Mouse (Mus musculus) layer of hippocampus, postnatal 25 days (tissue): Measurements from ENCODE around the gene Cenpx. TPM values are rescaled to one million over a fixed set of nuclear protein-coding genes. Genes with fewer than 3 reads are reported as not detected.
"Not testable (repeated sequence)": the region's sequence is repeated elsewhere in the genome, so short reads cannot be mapped to it uniquely, and the experiment has no call there.

Experiments
- DNase-seq, 2 experiments: peaks; one replicate each; pipeline ENCODE4 v3.0.0; 2022; ENCODE audit warnings: mixed read lengths in 2 of 2, low spot score in 1 of 2; ENCODE audit errors: extremely low spot score in 1 of 2
- total RNA-seq, 2 experiments: library from RNA; stranded (reverse); gene quantifications; 2 replicates each; pipeline ENCODE4 v1.2.3; 2021

Gene Cenpx
- total RNA-seq, 2 experiments from 2014 or later, result 20.1 to 21.9 TPM

DNA sequence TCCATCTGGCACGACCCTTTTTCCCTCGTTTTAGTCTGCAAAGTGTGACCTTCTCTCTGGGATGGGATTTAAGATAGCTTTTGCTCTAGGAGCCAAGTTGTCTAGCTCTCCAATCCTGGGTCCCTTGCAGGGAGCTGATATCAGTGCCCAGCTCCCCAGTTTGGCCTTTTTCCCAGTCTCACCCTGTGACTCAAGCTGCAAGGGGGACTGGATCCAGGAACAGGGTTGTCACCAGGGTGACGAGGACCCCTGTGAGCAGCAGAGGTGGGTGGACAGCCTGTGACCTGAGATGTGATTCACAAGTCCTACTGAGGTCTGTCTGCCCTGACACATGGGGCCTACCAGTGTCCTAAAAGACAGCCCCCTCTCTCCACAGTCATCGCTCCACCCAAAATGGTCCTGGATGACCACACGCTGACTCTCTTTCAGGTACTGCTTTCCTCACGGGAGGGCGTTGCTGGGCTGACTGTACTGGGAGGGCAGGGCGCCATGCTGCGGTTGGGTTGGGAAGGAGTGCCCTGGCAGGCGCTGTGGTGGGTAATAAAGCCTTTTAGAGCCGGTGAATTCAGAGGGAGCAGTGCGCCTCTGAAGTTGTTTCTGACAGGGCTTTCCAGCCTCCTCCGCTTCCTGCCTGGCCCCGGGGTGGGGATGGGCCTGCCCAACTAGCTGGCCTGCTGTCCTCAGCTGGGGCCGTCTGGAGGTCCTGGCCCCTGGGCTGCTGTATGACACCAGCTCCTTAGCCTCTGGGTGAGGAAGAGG, 9.7 kb downstream of the Cenpx start:
- no peak for DNase-seq

DNA sequence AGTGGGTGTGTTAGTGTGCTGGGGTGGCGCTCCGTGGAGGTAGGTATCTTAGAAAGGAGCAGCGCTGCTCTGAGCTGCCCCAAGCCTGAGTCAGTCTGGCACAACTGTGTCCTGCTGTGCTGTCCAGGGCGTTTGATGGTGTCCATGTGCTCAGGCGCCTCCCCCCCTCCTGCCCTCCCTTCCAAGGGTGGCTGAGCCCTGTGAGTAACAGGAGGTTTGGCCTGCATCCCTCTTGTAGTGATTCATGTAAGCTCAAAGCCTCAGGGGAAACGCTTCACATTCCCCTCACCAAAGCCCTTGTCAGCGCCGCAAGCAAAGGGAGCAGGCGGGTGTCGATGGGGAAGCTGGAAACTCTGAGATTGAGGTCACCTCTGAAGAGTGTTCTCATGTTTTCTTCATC, 15.8 kb downstream of the Cenpx start:
- DNase-seq, result no peak

DNA sequence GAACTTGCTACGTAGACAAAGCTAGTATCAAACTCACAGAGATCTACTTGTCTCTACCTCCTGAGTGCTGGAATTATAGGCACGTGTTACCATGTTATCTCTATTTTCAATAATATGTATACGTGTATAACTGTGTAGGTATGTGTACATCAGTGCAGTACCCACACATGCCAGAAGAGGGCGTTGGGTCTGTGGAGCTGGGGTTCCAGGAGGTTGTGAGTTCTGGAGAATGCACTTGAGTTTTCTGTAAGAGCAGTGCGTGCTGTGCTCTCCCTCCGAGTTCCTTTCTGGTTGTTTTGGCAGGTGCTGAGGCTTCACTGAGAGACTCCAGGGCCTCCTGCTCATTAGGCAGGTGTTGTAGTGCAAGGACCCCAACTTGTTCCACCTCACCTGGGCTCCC, 17.0 kb downstream of the Cenpx start:
- DNase-seq, result no peak

DNA sequence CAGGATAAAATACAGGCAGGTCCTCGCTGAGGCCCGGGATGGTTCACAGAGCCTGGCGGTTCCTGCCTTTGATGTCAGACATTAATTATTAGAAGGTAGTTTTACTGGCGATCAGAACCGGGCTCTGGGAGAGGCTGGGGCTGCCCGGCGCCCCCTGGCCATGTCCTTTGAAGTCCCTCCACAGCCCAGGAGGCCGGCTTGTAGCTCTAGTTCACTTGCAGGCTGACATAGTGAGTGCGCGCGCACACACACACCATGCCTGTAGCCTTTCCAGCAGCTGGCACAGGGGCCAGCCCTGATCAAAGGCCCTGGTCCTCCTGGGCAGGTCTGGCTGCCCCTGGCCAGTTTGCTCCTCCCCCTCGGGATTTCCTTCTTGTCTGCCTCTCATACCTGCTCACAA, 17.9 kb downstream of the Cenpx start:
- DNase-seq, result no peak

DNA sequence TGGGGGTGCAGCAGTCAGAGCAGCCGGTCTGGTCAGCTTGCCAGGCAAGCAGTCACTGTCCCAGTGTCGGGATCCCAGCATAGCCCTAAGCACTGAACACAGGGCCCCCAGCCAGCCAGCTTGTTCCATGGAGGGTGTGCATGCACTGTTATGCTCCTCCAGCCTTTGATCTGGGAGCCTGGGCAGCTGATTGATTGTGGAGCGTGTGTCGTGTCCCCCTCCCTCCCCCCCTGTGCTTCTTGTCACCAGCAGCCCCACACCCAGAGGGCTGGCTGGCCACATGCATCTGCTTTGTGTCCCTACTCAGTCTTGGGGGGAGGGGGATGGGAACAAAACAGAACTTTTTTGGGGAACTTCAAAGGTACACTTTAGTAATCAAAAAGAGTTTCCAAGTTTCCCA, 18.4 kb downstream of the Cenpx start:
- DNase-seq, result no peak

DNA sequence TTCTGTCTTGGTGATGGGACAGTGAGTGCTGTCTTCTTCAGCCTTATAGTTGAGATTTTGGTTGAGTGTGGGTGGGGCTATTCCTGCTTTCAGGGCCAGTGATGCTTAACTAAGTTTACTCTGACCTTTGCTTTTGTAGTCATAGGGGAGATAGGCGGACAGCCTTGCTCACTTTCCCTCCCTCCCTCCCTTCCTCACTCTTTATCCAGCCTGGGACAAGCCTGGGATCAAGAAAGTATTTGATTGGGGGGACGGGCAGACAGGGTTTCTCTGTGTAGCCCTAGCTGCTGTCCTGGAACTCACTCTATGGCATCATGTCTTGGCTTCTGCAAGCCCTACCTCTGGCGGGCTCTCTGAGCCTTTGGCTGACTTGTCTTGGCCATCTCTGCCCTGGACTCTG, 20.1 kb downstream of the Cenpx start:
- DNase-seq, result no peak

DNA sequence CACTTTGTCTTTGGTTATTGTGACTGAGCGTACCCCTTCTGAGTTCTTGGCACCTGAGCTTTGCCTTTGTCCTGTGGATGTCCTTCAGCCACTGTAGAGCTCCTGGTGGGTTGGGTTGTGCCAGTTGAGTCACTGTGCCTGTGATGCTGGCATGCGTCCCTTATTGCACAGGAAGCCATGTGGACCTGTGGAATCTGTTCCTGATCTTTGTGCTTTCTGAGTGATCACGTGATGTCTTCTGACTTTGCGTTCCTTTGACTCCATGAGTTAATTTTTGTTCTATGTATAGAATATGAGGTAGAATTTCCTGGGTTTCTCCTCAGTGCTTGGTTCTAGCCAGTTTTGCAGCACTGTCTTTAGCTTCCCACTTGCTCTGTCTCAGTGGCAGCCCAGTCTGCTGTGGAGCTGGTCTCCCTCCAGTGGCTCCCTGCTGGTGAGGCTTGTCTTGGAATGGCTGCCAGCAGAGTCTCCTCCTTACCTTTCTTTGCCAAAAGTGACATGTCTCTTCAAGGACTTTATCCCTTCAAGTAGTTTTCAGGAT, 21.0 kb downstream of the Cenpx start:
- DNase-seq, result no peak

DNA sequence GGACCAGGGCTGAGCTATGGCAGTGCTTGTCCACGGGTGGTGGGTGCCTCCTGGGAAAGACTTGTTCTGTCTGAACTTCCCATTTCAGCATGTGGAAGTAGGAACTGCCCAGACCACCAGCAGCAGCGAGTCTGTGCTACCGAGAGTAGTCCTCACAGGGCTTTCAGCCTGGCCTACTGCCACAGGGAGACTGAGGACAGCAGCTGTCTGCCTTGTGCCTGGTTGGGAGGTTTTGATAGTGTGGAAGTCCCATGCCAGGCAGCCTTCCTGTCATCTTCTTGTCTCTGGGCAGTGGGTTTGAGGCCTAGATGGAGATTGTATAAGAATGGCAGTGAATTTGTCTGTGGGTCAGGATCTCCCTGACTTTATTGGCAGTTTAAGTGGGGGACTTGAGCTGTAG, 24.2 kb downstream of the Cenpx start:
- no peak for DNase-seq

DNA sequence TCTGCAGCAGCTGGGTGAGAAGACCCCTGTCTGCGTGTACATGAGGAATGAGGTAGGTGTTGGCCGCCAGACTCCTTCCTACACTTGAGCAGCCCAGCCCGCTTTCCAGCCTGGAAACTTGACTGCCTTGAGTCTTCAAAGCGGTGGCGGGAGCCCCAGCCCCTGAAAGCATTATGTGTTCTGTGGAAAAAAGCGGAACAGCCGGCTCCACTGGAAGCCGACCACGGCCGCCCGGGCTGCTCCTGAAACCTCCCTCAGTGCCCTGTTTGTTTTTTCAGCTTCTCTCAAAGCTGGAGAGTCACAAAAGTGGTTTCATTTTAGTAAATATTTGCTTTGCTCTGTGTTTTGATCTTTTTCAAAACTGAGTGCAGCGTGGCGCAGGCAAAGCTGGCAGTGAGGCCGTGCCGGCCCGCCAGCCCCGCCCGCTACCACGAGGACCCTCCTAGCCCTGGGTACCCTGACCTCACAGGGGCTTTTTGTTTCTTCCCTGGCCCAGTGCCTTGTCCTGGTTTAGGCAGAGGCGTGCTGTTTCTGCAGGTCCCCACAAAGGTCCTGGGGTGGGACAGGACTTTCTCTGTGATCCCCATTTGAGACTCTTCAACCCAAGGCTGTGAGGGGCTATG, 26.8 kb downstream of the Cenpx start:
- DNase-seq, result no peak

DNA sequence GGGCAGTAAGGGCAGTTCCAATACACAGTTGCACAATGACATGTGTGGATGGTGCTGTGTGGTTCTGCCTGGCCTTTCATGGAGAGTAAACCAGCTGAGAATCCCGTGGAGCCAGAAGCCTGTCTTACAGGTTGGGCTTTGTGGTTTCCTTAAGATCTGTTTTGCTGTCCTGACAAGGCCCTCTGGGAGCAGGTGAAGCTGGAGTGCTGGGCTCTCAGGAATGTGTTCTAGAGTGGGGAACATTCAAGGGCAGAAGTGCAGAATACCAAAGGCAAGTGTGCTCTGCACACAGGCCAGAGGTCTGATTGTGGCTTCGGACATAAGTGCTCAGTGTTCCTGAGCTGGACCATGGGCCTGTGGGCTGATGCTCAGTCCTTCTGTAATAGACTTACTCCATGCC, 28.9 kb downstream of the Cenpx start:
- DNase-seq, result no peak

DNA sequence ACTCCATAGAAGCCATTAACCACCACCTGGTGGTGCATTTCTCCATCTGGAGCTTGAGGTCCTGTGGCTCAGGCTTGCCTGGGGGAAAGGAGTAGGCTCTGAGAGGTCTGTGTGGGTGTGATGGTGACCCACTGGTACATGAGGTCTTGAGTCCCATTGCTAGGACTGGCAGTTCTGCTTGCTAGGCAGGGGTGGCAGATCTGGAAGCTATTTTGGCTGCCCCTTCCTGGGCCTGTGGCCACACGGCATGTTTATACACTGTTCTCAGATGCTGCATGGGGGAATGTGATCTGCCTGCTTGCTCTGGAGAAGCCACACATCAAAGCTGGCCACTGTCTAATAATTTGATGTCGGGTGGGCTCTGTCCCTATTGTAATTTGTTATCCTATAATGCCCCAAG, 29.5 kb downstream of the Cenpx start:
- DNase-seq, result no peak

DNA sequence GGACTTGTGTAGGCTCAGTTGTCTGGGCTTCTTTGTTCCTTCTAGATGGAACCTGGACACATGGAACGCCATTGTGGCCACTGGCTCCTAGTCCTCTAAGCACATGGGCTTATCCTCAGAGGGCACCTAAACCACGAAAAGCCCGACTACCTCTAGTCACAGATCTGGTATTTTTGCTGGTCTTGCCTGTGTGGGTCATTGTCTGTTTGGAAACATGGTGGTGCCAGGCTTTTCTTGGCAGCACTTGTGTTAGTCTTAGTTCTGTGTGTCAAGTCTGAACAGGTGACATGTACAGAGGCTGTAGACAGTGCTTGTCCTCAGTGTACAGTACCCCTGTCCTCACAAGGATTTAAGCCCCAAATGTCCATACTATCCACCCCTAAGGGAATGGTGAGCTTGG, 30.0 kb downstream of the Cenpx start:
- no peak for DNase-seq

DNA sequence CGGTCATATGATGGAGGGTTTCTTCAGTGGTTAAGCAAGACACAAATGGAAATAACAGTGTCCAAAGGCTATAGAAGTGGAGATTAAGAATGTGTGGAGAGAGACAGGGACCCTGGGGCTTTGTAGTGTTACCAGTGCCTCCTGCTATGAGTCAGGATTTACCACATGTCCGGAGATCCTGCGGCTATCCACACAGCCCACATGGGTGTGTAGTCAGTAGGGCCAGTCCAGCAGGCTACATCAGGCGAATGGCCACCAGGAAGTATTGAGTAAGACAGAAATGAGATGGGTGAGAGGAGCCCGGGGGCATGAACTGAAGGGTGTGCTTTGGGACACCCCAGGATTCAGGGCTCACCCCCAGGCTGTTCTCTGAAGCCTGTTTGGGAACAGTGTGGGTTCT, 30.9 kb downstream of the Cenpx start:
- no peak for DNase-seq

DNA sequence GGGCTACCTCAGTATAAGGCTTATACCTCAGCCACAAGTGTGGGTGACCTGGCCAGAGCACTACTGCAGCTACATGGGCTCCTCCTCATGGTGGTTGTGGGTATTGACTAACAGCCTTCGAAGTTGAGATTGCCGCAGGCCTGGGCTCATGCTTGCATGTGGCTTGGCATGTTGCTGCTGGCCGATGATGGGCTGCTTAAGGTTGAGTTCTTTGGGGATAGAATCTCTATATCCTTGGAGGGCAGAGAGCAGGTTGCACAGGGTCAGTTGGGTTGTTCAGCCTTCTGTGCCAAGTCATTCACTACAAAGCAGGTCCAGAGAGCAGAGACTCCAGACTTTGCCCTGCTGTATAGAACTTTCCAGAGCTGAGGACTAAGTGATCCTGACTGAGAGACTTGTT, 33.6 kb downstream of the Cenpx start:
- no peak for DNase-seq

DNA sequence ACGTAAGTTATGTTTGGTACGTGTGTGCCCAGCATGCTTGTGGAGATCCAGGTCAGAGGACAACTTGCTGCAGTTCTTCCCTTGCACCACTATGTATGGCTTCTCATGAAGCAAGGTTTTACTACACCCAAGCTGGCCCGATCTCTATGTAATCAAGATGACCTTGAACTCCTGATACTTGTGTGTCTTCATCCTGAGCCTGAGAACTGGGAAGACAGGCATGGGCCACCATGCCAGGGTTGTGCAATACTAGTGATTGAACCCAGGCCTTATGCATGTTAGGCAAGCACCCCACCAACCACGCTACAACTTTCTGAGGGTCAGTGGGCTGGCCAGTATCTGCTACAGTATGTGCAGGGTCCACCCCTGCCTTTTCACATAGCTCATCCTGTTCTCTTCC, 36.6 kb downstream of the Cenpx start:
- no peak for DNase-seq

DNA sequence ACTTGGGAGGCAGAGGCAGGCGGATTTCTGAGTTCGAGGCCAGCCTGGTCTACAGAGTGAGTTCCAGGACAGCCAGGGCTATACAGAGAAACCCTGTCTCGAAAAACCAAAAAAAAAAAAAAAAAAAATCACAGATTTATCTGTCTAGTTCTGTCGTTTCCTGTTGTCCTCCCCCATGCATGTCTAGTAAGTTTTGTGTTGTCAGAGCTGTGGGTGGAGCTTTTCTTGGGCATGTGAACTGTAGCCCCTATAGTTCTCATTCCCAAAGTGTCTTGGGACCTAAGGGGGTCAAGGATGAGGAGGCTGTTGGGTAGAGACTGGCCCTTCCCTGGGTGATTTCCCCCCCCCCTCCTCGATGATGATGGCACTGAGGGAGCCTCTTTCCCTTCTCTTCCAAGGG, 37.7 kb downstream of the Cenpx start:
- DNase-seq, result not testable (repeated sequence)

DNA sequence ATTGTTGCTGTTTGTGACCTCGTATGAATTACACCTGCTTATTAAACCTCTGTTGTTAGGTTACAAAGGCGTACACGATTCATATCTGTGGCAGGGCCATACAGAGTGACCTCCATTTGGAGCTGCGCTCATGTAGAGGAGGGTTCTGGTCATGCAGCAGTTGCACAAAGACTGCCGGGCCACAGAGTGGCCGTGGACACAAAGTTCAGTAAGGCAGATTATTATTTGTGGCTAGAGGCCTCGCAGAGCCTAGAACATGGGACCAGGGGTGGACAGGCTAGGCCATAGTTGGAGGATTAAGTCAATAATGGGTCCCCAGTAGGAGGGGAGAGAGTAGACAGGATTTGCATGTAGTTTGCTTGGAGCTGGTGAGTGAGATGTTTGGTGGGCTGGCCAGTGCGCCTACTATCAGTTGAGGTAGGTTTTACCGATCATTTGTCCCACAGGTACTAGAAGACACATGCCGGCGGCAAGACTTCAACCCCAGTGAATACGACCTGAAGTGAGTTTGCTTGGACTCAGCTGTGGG, 39.9 kb downstream of the Cenpx start:
- DNase-seq, result no peak

DNA sequence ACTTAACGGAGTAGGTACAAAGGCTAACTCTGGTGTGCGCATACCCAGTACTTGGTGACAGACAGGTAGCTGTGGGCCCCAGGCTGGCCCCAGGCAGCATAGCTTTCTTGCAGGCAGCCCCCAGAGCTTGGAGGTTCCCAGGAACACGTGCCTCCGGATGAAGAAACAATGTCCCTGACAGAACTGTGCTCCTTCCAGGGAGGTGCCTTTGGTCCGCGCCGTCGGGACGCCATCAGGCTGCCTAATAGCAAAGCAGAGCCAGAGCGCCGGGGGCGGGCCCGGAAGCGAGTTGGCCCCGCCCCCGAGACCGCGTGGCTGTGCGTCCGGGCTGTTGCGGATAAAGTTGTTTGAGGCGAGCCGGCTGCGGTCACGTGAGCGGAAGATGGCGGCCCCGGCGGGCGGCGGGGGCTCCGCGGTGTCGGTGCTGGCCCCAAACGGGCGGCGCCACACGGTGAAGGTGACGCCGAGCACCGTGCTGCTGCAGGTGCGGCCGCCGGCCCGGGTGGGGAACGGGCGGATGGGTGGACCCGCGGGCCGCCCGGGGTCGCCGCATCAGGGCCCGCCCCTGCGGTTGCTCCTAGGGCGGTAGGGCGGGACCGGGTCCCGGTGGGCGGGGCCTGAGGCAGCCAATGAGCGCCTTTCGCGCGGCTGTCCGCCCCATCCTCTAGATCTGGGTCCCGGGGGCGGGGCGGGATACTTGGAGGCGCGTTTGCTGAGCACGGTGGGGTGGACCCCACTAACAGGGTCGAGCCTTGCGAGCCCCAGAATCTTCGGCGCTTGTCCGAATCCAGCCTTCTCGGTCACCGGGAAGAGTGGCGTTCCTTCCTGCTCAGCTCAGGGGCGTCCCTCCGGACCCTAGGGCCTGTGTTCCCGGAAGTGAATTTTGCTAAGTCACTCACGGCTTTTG, 40.6 kb downstream of the Cenpx start, which contains the start of gene Aspscr1:
Aspscr1 (plus strand) TSS at position 287 of the 907 bp plus-strand sequence.
- DNase-seq, result peak; percentile 82 to 85

DNA sequence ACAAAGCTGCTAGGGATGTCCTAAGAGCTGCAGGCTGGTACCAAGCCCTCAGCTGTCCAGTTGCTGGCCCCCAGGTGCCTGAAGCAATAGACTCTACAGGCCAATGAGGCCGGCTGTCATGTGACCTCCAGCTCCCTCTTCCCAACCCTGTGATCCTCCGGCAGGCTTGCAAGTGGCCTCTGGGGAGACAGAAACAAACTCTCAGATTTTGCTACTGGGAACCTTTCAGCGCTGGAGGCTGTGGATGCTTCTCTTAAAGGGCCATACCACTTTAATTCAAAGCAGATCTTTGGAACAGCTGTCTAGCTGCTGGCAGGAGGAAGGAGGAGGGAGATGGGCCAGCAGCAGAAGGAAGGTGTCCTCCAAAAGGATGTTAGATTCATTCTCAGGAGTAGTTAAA, 46.9 kb downstream of the Cenpx start:
- DNase-seq, result no peak

DNA sequence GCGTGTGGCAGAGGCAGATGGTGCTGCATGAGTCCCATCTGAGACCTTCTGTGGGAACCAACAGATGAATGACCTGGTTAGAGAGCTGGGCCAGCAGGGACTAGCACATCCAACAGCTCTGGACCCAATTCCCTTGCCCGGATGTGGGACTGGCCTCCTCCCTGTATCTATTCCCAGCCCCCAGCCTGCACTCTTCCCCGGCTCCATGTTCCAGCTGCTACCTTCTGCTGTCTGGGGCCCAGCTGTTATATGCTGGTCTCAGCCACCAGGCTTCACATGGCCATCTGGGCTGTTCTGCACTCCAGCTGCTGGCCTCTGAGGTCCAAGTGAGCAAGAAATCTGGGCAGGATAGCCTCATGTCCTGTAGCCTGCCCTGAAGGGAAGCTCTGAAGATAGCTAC, 48.1 kb downstream of the Cenpx start:
- DNase-seq, result no peak

DNA sequence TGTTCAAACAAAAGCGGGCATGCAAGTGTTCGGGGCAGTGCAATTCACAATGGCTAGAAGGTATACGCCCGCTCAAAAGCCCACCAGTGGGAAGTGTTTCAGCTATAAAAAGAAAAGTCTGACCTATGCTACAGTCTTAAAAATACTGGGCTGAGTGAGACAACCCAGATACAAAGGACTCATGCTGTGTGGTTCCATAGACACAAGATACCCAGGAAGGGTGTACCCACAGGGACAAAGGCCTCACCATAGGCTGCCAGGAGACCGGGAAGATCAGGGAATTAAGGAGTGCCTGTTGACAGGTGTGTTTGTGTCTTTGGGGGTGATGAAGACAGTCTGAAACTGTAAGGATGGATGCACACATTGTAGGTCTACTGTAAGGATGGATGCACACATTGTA, 49.8 kb downstream of the Cenpx start:
- DNase-seq, result no peak
